Mouse (Mus musculus): Measurements from ENCODE around the gene Ramp3. TPM values are rescaled to one million over a fixed set of nuclear protein-coding genes. Genes with fewer than 3 reads are reported as not detected.

Gene Ramp3
- polyA plus RNA-seq, 1 experiment from 2014 or later = 3.9 TPM

DNA sequence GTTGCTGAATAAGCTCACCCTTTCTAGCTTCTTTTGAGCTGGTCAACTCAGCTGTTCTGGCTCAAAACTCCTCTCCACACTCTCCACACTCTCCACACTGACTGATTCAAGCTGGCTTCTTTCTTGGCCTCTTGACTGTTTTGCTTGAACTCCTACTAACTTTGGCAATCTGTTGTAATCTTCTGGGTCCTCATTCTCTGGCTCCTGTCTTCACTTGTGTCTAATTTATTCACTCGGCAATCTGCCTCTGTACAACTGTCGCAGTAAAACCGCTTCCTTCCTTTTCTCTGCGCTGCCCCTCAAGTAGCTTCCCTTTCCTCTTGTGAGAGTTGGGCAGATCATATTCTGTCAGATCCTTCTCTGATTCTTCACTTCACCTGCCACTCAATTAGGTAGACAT, 30.6 kb upstream of the Ramp3 start:
- no peak overlapping the region for H3K27ac ChIP-seq (replicated peaks in 1 of 2; ENCODE audit: control insufficient read depth in 1 of 2, insufficient read depth in 1 of 2, low read depth in 2 of 2, low read length in 2 of 2)
- no peak overlapping the region for H3K4me2 ChIP-seq (ENCODE audit: low read length)
- H3K4me3 ChIP-seq (ENCODE audit: control insufficient read depth in 1 of 2, insufficient read depth in 1 of 2, low read depth in 1 of 2, low read length in 2 of 2) = no peak overlapping the region
- H3K27me3 ChIP-seq (ENCODE audit: control insufficient read depth, insufficient read depth, low read length) = no peaks in the 10 kb centered on the region
- H3K9ac ChIP-seq (ENCODE audit: low read length) = no peak overlapping the region
- 87% methylated on average over 4 of the region's 4 CpGs for WGBS
- no peak for ATAC-seq (ENCODE audit: insufficient number of reproducible peaks, insufficient read depth, low FRiP score, low read depth)
- H3K9me3 ChIP-seq (ENCODE audit: control insufficient read depth, low read length) = no peaks in the 10 kb centered on the region
- peaks cover 22% of the 10 kb centered on the region for H3K36me3 ChIP-seq (ENCODE audit: control insufficient read depth, insufficient read depth, low read length)
- H3K4me1 ChIP-seq (ENCODE audit: control insufficient read depth in 2 of 2, insufficient read depth in 2 of 2, low read length in 2 of 2) = peaks cover 14 to 26% of the 10 kb centered on the region in 2 experiments

DNA sequence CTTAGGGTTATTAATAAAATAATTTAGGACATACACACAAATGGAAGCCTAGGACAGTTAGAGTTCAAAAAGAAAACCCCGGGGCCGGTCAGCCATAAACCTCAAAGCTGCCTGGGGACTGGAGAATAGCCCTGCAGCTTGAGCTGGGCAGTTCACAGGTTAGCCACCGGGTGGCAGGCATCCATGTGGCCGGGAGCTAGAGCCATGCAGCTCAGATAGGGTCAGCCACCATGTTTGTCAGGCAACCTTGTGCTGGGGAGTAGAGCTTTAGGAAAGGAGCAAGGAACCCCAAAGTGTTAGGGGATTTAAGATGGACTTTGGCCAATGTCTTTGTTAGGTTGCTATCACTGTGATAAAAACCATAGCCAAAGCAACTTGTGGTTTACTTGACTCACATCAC, 29.8 kb upstream of the Ramp3 start:
- H3K9me3 ChIP-seq (ENCODE audit: control insufficient read depth, low read length) = no peaks in the 10 kb centered on the region

DNA sequence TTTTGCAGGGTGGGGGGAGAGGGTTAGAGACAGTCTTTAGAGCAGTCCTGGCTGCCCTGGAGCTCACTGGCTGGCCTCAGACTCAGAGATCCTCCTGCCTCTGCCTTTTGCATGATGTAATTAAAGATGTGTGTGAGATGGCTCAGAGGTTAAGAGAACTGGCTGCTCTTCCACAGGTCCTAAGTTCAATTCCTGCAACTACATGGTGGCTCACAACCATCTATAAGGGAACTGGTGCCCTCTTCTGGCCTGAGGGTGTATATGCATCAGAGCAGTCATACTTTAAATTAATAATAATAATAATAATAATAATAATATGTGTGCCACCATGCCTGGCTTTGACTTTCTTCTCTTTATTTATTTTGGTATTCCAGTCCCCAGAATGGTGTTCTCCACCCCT, 28.7 kb upstream of the Ramp3 start:
- H3K27ac ChIP-seq (replicated peaks in 1 of 2; ENCODE audit: control insufficient read depth in 1 of 2, insufficient read depth in 1 of 2, low read depth in 2 of 2, low read length in 2 of 2) = no peak overlapping the region
- no peak overlapping the region for H3K9ac ChIP-seq (ENCODE audit: low read length)
- H3K9me3 ChIP-seq (ENCODE audit: control insufficient read depth, low read length) = no peaks in the 10 kb centered on the region
- no peaks in the 10 kb centered on the region; the same call in 1 of the 2 replicates for H3K27me3 ChIP-seq (ENCODE audit: control insufficient read depth, insufficient read depth, low read length)
- peaks cover 3% of the 10 kb centered on the region; the same call in 1 of the 2 replicates for H3K36me3 ChIP-seq (ENCODE audit: control insufficient read depth, insufficient read depth, low read length)
- ATAC-seq (ENCODE audit: insufficient number of reproducible peaks, insufficient read depth, low FRiP score, low read depth) = no peak
- peaks cover 6 to 10% of the 10 kb centered on the region in 2 experiments for H3K4me1 ChIP-seq (ENCODE audit: control insufficient read depth in 2 of 2, insufficient read depth in 2 of 2, low read length in 2 of 2)
- no peak overlapping the region for H3K4me2 ChIP-seq (ENCODE audit: low read length)
- no peak overlapping the region for H3K4me3 ChIP-seq (ENCODE audit: control insufficient read depth in 1 of 2, insufficient read depth in 1 of 2, low read depth in 1 of 2, low read length in 2 of 2)

More for the DNA sequence above, 29.8 kb upstream of the Ramp3 start:
- no peak overlapping the region for H3K27ac ChIP-seq (replicated peaks in 1 of 2; ENCODE audit: control insufficient read depth in 1 of 2, insufficient read depth in 1 of 2, low read depth in 2 of 2, low read length in 2 of 2)
- peaks cover 14 to 21% of the 10 kb centered on the region in 2 experiments for H3K4me1 ChIP-seq (ENCODE audit: control insufficient read depth in 2 of 2, insufficient read depth in 2 of 2, low read length in 2 of 2)
- ATAC-seq (ENCODE audit: insufficient number of reproducible peaks, insufficient read depth, low FRiP score, low read depth) = no peak
- H3K27me3 ChIP-seq (ENCODE audit: control insufficient read depth, insufficient read depth, low read length) = no peaks in the 10 kb centered on the region; the same call in 1 of the 2 replicates
- no peak overlapping the region for H3K4me3 ChIP-seq (ENCODE audit: control insufficient read depth in 1 of 2, insufficient read depth in 1 of 2, low read depth in 1 of 2, low read length in 2 of 2)
- no peak overlapping the region for H3K9ac ChIP-seq (ENCODE audit: low read length)
- H3K36me3 ChIP-seq (ENCODE audit: control insufficient read depth, insufficient read depth, low read length) = peaks cover 14% of the 10 kb centered on the region
- no peak overlapping the region for H3K4me2 ChIP-seq (ENCODE audit: low read length)
- WGBS = 41% methylated on average over 4 of the region's 4 CpGs

DNA sequence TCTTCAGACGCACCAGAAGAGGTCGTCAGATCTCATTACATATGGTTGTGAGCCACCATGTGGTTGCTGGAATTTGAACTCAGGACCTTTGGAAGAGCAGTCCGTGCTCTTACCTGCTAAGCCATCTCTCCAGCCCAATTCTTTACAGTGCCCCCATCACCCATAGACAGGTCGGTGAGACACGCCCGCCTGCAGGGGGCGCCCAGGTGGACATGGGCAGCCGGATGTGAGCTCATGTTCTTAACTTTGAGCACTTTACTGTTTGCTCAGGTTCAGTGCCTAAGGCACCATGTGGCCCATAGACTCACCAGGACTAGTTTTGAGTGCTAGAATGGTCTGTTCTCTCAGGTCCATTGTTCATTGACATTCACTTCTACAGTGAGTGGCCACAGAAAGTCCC, 22.2 kb upstream of the Ramp3 start:
- H3K27ac ChIP-seq (replicated peaks in 1 of 2; ENCODE audit: control insufficient read depth in 1 of 2, insufficient read depth in 1 of 2, low read depth in 2 of 2, low read length in 2 of 2) = no peak overlapping the region
- no peaks in the 10 kb centered on the region for H3K4me1 ChIP-seq (ENCODE audit: control insufficient read depth in 2 of 2, insufficient read depth in 2 of 2, low read length in 2 of 2)
- no peaks in the 10 kb centered on the region for H3K36me3 ChIP-seq (ENCODE audit: control insufficient read depth, insufficient read depth, low read length)
- no peaks in the 10 kb centered on the region for H3K9me3 ChIP-seq (ENCODE audit: control insufficient read depth, low read length)
- H3K9ac ChIP-seq (ENCODE audit: low read length) = no peak overlapping the region
- H3K4me2 ChIP-seq (ENCODE audit: low read length) = no peak overlapping the region
- no peak for ATAC-seq (ENCODE audit: insufficient number of reproducible peaks, insufficient read depth, low FRiP score, low read depth)
- WGBS = 68% methylated on average over 8 of the region's 8 CpGs
- H3K27me3 ChIP-seq (ENCODE audit: control insufficient read depth, insufficient read depth, low read length) = no peaks in the 10 kb centered on the region; the same call in 1 of the 2 replicates
- H3K4me3 ChIP-seq (ENCODE audit: control insufficient read depth in 1 of 2, insufficient read depth in 1 of 2, low read depth in 1 of 2, low read length in 2 of 2) = no peak overlapping the region

DNA sequence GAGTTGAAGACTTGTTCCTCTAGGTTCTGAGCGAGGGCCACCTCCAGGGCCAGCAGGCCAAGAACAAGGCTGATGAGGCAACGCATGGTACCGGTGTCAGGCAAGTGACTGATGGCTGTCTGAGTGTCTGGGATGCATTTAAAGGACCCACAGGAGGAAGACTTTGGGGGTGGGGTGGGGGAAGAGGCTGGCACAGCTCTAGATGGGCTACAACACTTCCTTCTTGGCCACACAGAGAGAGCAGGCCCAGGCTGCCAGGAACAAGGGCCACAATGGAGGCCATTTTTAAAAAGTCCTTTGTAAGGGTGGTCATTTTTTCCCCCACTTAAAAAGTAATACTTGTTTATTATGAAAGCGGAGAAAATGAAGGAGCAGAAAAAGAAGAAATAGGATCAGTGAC, 19.8 kb upstream of the Ramp3 start, which contains the start of gene Wap:
Wap (minus strand) TSS at position 101 of the 400 bp plus-strand sequence.
- Histone ChIP-seq H3K27ac (replicated peaks in 1 of 2; ENCODE audit: control insufficient read depth in 1 of 2, insufficient read depth in 1 of 2, low read depth in 2 of 2, low read length in 2 of 2) (no peak within 1 kb of the TSS), H3K9ac (ENCODE audit: low read length) (no peak within 1 kb of the TSS), H3K36me3 (ENCODE audit: control insufficient read depth, insufficient read depth, low read length) (no peaks in the 10 kb centered on the region), H3K4me1 (ENCODE audit: control insufficient read depth in 2 of 2, insufficient read depth in 2 of 2, low read length in 2 of 2) (no peaks in the 10 kb centered on the region), H3K9me3 (ENCODE audit: control insufficient read depth, low read length) (no peaks in the 10 kb centered on the region), H3K27me3 (ENCODE audit: control insufficient read depth, insufficient read depth, low read length) (no peaks in the 10 kb centered on the region), H3K4me3 (ENCODE audit: control insufficient read depth in 1 of 2, insufficient read depth in 1 of 2, low read depth in 1 of 2, low read length in 2 of 2) (no peak within 1 kb of the TSS), H3K4me2 (ENCODE audit: low read length) (no peak within 1 kb of the TSS)
- 86% methylated on average over 4 of the region's 4 CpGs for WGBS
- ATAC-seq (ENCODE audit: insufficient number of reproducible peaks, insufficient read depth, low FRiP score, low read depth) = no peak

DNA sequence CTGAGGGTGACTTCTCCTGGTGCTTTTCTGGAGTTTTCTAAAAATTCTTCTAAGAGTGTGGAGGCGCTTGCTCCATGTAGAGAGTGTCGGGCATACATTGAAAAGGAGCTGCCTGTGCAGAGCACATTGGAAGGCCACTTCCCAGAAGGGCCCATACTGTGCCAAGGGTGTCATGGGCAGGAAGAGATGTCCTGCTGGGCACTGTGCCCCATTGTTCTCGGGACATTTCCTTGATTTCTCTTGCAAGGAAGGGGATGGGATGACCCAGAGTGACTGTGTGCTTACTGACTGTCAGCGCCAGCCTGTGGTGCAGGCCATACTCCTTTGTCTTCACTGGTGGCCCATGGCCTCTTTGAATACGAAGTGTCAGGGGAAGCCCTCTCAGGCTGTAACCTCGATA, 19.2 kb upstream of the Ramp3 start:
- Histone ChIP-seq H3K27ac (replicated peaks in 1 of 2; ENCODE audit: control insufficient read depth in 1 of 2, insufficient read depth in 1 of 2, low read depth in 2 of 2, low read length in 2 of 2) (no peak overlapping the region), H3K4me2 (ENCODE audit: low read length) (no peak overlapping the region), H3K9ac (ENCODE audit: low read length) (no peak overlapping the region), H3K9me3 (ENCODE audit: control insufficient read depth, low read length) (no peaks in the 10 kb centered on the region), H3K27me3 (ENCODE audit: control insufficient read depth, insufficient read depth, low read length) (no peaks in the 10 kb centered on the region), H3K4me3 (ENCODE audit: control insufficient read depth in 1 of 2, insufficient read depth in 1 of 2, low read depth in 1 of 2, low read length in 2 of 2) (no peak overlapping the region), H3K4me1 (ENCODE audit: control insufficient read depth in 2 of 2, insufficient read depth in 2 of 2, low read length in 2 of 2) (no peaks in the 10 kb centered on the region), H3K36me3 (ENCODE audit: control insufficient read depth, insufficient read depth, low read length) (no peaks in the 10 kb centered on the region)
- 72% methylated on average over 6 of the region's 6 CpGs for WGBS
- no peak for ATAC-seq (ENCODE audit: insufficient number of reproducible peaks, insufficient read depth, low FRiP score, low read depth)

DNA sequence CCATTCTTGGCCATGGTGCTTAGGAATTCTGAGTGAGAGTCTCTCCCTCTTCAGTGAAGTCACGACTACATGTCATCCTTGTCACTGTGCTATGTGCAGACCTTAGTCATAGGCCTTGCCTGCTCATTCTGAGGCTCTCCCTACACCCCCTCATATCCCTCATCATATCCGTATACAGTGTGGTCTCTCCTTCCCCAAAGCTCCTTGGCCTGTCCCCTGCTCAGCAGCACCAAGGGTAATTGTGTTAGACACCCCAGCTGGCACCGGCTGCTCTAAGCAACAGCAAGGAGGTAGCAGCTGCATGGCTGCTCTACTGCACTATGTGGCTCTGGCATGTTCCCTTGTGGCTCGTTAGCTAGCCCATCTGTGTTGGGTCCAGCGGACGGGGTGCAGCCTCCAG, 13.8 kb upstream of the Ramp3 start:
- H3K27me3 ChIP-seq (ENCODE audit: control insufficient read depth, insufficient read depth, low read length) = no peaks in the 10 kb centered on the region
- ATAC-seq (ENCODE audit: insufficient number of reproducible peaks, insufficient read depth, low FRiP score, low read depth) = no peak
- WGBS = 72% methylated on average over 6 of the region's 6 CpGs

More for the DNA sequence above, 13.8 kb upstream of the Ramp3 start:
- no peaks in the 10 kb centered on the region for H3K36me3 ChIP-seq (ENCODE audit: control insufficient read depth, insufficient read depth, low read length)
- no peaks in the 10 kb centered on the region for H3K9me3 ChIP-seq (ENCODE audit: control insufficient read depth, low read length)
- no peak overlapping the region for H3K4me2 ChIP-seq (ENCODE audit: low read length)
- H3K27ac ChIP-seq (replicated peaks in 1 of 2; ENCODE audit: control insufficient read depth in 1 of 2, insufficient read depth in 1 of 2, low read depth in 2 of 2, low read length in 2 of 2) = no peak overlapping the region
- H3K4me3 ChIP-seq (ENCODE audit: control insufficient read depth in 1 of 2, insufficient read depth in 1 of 2, low read depth in 1 of 2, low read length in 2 of 2) = no peak overlapping the region
- H3K4me1 ChIP-seq (ENCODE audit: control insufficient read depth in 2 of 2, insufficient read depth in 2 of 2, low read length in 2 of 2) = no peaks in the 10 kb centered on the region
- no peak overlapping the region for H3K9ac ChIP-seq (ENCODE audit: low read length)

All from heart, embryonic 14.5 days (tissue).